Mouse (Mus musculus): ENCODE measurements around the gene Med24. TPM values are rescaled to one million over a fixed set of nuclear protein-coding genes. Genes with fewer than 3 reads are reported as not detected.

The Med24 gene
- total and polyA plus RNA-seq, 2 experiments from 2014 or later = 52.2 to 66.6 TPM

- no peak overlapping the region for H3K4me2 ChIP-seq (ENCODE audit: low read depth, low read length, poor library complexity, severe bottlenecking)
- H3K27me3 ChIP-seq (ENCODE audit: insufficient read depth, low read length) = no peaks in the 10 kb centered on the region
- ATAC-seq (ENCODE audit: low FRiP score) = 0 out of 2 replicates have a peak, but pooled peaks have one; percentile 3
- no peaks in the 10 kb centered on the region for H3K9me3 ChIP-seq (ENCODE audit: low read length)
- H3K9ac ChIP-seq (replicated peaks; ENCODE audit: low read length, poor library complexity, severe bottlenecking) = no peak overlapping the region; the same call in 1 of the 2 replicates
- no peak overlapping the region for H3K4me3 ChIP-seq (ENCODE audit: low read depth, low read length)
- H3K36me3 ChIP-seq (ENCODE audit: insufficient read depth, low read length) = peaks cover 72% of the 10 kb centered on the region
- no peak overlapping the region; the same call in 1 of the 2 replicates for H3K27ac ChIP-seq (ENCODE audit: low read depth, low read length)
- WGBS = 33% methylated on average over 5 of the region's 5 CpGs
- no peak for TF ChIP-seq CTCF (IDR thresholded peaks at IDR 0.05)
- DNase-seq (ENCODE audit: low spot score) = no peak
- peaks cover 13% of the 10 kb centered on the region; the same call in 1 of the 2 replicates for H3K4me1 ChIP-seq (ENCODE audit: insufficient read depth, low read length)
Measured at GRCm38 (mm10) chr11:98766816-98767215, 37.6 kb upstream of the Med24 start.

GRCm38 (mm10) chr11:98766346-98766745 is 37.1 kb upstream of the Med24 start:
- Histone ChIP-seq H3K36me3 (ENCODE audit: insufficient read depth, low read length) (peaks cover 72% of the 10 kb centered on the region), H3K4me2 (ENCODE audit: low read depth, low read length, poor library complexity, severe bottlenecking) (no peak overlapping the region), H3K9me3 (ENCODE audit: low read length) (no peaks in the 10 kb centered on the region), H3K9ac (replicated peaks; ENCODE audit: low read length, poor library complexity, severe bottlenecking) (no peak overlapping the region), H3K27me3 (ENCODE audit: insufficient read depth, low read length) (no peaks in the 10 kb centered on the region), H3K4me3 (ENCODE audit: low read depth, low read length) (no peak overlapping the region), H3K27ac (ENCODE audit: low read depth, low read length) (no peak overlapping the region), H3K4me1 (ENCODE audit: insufficient read depth, low read length) (peaks cover 13% of the 10 kb centered on the region; the same call in 1 of the 2 replicates)
- no peak for ATAC-seq (ENCODE audit: low FRiP score)
- 49% methylated on average over 2 of the region's 2 CpGs for WGBS
- TF ChIP-seq CTCF (IDR thresholded peaks at IDR 0.05) = no peak
- no peak for DNase-seq (ENCODE audit: low spot score)

GRCm38 (mm10) chr11:98765421-98766309 is 36.4 kb upstream of the Med24 start:
- H3K9ac ChIP-seq (replicated peaks; ENCODE audit: low read length, poor library complexity, severe bottlenecking) = 0 out of 2 replicates have a peak overlapping the region, but pooled peaks have one; percentile 33
- 31% methylated on average over 7 of the region's 9 CpGs for WGBS
- H3K27me3 ChIP-seq (ENCODE audit: insufficient read depth, low read length) = no peaks in the 10 kb centered on the region
- no peaks in the 10 kb centered on the region for H3K9me3 ChIP-seq (ENCODE audit: low read length)
- H3K4me2 ChIP-seq (ENCODE audit: low read depth, low read length, poor library complexity, severe bottlenecking) = no peak overlapping the region
- H3K4me1 ChIP-seq (ENCODE audit: insufficient read depth, low read length) = peaks cover 13% of the 10 kb centered on the region; the same call in 1 of the 2 replicates
- no peak for ATAC-seq (ENCODE audit: low FRiP score)
- peaks cover 69% of the 10 kb centered on the region for H3K36me3 ChIP-seq (ENCODE audit: insufficient read depth, low read length)
- TF ChIP-seq CTCF (IDR thresholded peaks at IDR 0.05) = no peak
- no peak for DNase-seq (ENCODE audit: low spot score)
- no peak overlapping the region for H3K4me3 ChIP-seq (ENCODE audit: low read depth, low read length)
- H3K27ac ChIP-seq (ENCODE audit: low read depth, low read length) = peak overlapping the region; percentile 57

- Histone ChIP-seq H3K4me3 (ENCODE audit: low read depth, low read length) (no peak overlapping the region), H3K27me3 (ENCODE audit: insufficient read depth, low read length) (no peaks in the 10 kb centered on the region), H3K4me1 (ENCODE audit: insufficient read depth, low read length) (peaks cover 13% of the 10 kb centered on the region; the same call in 1 of the 2 replicates), H3K36me3 (ENCODE audit: insufficient read depth, low read length) (peaks cover 63% of the 10 kb centered on the region), H3K27ac (ENCODE audit: low read depth, low read length) (0 out of 2 replicates have a peak overlapping the region, but pooled peaks have one; percentile 12), H3K4me2 (ENCODE audit: low read depth, low read length, poor library complexity, severe bottlenecking) (no peak overlapping the region), H3K9ac (replicated peaks; ENCODE audit: low read length, poor library complexity, severe bottlenecking) (no peak overlapping the region), H3K9me3 (ENCODE audit: low read length) (no peaks in the 10 kb centered on the region)
- TF ChIP-seq CTCF (IDR thresholded peaks at IDR 0.05) = no peak
- ATAC-seq (ENCODE audit: low FRiP score) = no peak
- no peak for DNase-seq (ENCODE audit: low spot score)
Measured at GRCm38 (mm10) chr11:98764746-98765145, 35.5 kb upstream of the Med24 start.

GRCm38 (mm10) chr11:98764091-98764490 is 34.9 kb upstream of the Med24 start:
- no peak for TF ChIP-seq CTCF (IDR thresholded peaks at IDR 0.05)

GRCm38 (mm10) chr11:98763502-98763861 is 34.2 kb upstream of the Med24 start:
- Histone ChIP-seq H3K27ac (ENCODE audit: low read depth, low read length) (no peak overlapping the region), H3K27me3 (ENCODE audit: insufficient read depth, low read length) (no peaks in the 10 kb centered on the region), H3K9me3 (ENCODE audit: low read length) (no peaks in the 10 kb centered on the region), H3K4me2 (ENCODE audit: low read depth, low read length, poor library complexity, severe bottlenecking) (no peak overlapping the region), H3K4me3 (ENCODE audit: low read depth, low read length) (no peak overlapping the region), H3K9ac (replicated peaks; ENCODE audit: low read length, poor library complexity, severe bottlenecking) (no peak overlapping the region), H3K4me1 (ENCODE audit: insufficient read depth, low read length) (peaks cover 12% of the 10 kb centered on the region; the same call in 1 of the 2 replicates), H3K36me3 (ENCODE audit: insufficient read depth, low read length) (peaks cover 51% of the 10 kb centered on the region)
- no peak for DNase-seq (ENCODE audit: low spot score)
- WGBS = 89% methylated on average over 8 of the region's 8 CpGs
- no peak for ATAC-seq (ENCODE audit: low FRiP score)
- TF ChIP-seq CTCF (IDR thresholded peaks at IDR 0.05) = no peak

More at GRCm38 (mm10) chr11:98764091-98764490, 34.9 kb upstream of the Med24 start:
- no peak overlapping the region for H3K4me2 ChIP-seq (ENCODE audit: low read depth, low read length, poor library complexity, severe bottlenecking)
- peaks cover 56% of the 10 kb centered on the region for H3K36me3 ChIP-seq (ENCODE audit: insufficient read depth, low read length)
- H3K27ac ChIP-seq (ENCODE audit: low read depth, low read length) = no peak overlapping the region
- DNase-seq (ENCODE audit: low spot score) (no peak), ATAC-seq (ENCODE audit: low FRiP score) (no peak)
- H3K4me1 ChIP-seq (ENCODE audit: insufficient read depth, low read length) = peaks cover 13% of the 10 kb centered on the region; the same call in 1 of the 2 replicates
- H3K27me3 ChIP-seq (ENCODE audit: insufficient read depth, low read length) = no peaks in the 10 kb centered on the region
- no peak overlapping the region for H3K9ac ChIP-seq (replicated peaks; ENCODE audit: low read length, poor library complexity, severe bottlenecking)
- WGBS = 87% methylated on average over 18 of the region's 18 CpGs
- no peaks in the 10 kb centered on the region for H3K9me3 ChIP-seq (ENCODE audit: low read length)
- no peak overlapping the region for H3K4me3 ChIP-seq (ENCODE audit: low read depth, low read length)
